Mouse (Mus musculus) urinary bladder, postnatal 4 days (tissue): ENCODE data around the gene Cnot3.
"Not testable (repeated sequence)": the region's sequence is repeated elsewhere in the genome, so short reads cannot be mapped to it uniquely, and the experiment has no call there.

Source experiments
- DNase-seq, 2 experiments: peaks; one replicate each; pipeline ENCODE4 v3.0.0; 2021 to 2022; ENCODE audit warnings: low spot score in 2 of 2

Cnot3 gene

GRCm38 (mm10) chr7:3644672-3645487, at the start of gene Cnot3:
Gene Cnot3 (plus strand): TSS chr7:3645268.
- DNase-seq, result peak; percentile 98 to 99

GRCm38 (mm10) chr7:3597755-3598154, 47.3 kb upstream of the Cnot3 start:
- not testable (repeated sequence) for DNase-seq

GRCm38 (mm10) chr7:3601119-3601518, 43.9 kb upstream of the Cnot3 start:
- DNase-seq, result peak in 1 of 2 experiments; percentile 33

GRCm38 (mm10) chr7:3606798-3607197, 38.3 kb upstream of the Cnot3 start:
- DNase-seq, result no peak

GRCm38 (mm10) chr7:3607391-3607790, 37.7 kb upstream of the Cnot3 start:
- DNase-seq, result no peak

GRCm38 (mm10) chr7:3608668-3609067, 36.4 kb upstream of the Cnot3 start:
- DNase-seq, result no peak

GRCm38 (mm10) chr7:3609082-3609481, 36.0 kb upstream of the Cnot3 start:
- DNase-seq, result no peak

GRCm38 (mm10) chr7:3610437-3610836, 34.6 kb upstream of the Cnot3 start:
- DNase-seq, result no peak

- no peak for DNase-seq
Measured at GRCm38 (mm10) chr7:3611006-3611405, 34.1 kb upstream of the Cnot3 start.

- no peak for DNase-seq
Measured at GRCm38 (mm10) chr7:3614021-3614420, 31.0 kb upstream of the Cnot3 start.

- DNase-seq, result no peak
Measured at GRCm38 (mm10) chr7:3616057-3616388, 29.0 kb upstream of the Cnot3 start, which contains the start of gene Oscar. Gene Oscar (minus strand): TSS chr7:3616157.

GRCm38 (mm10) chr7:3616389-3617241, 28.5 kb upstream of the Cnot3 start:
- DNase-seq, result no peak

- peak; percentile 79 to 87 for DNase-seq
Measured at GRCm38 (mm10) chr7:3617242-3617995, 27.6 kb upstream of the Cnot3 start, which contains the start of gene Ndufa3. Gene Ndufa3 (plus strand): TSS chr7:3617373.

- DNase-seq, result no peak
Measured at GRCm38 (mm10) chr7:3629030-3629429, 16.0 kb upstream of the Cnot3 start.

GRCm38 (mm10) chr7:3629543-3630477, 15.3 kb upstream of the Cnot3 start, which contains the start of the genes Tfpt and Prpf31:
Gene Tfpt (minus strand): TSS chr7:3629929.
Gene Prpf31 (plus strand): TSS chr7:3629985.
- DNase-seq, result peak; percentile 87 to 89

GRCm38 (mm10) chr7:3630478-3630815, 14.6 kb upstream of the Cnot3 start:
- no peak for DNase-seq

- no peak for DNase-seq
Measured at GRCm38 (mm10) chr7:3643412-3643811, 1.7 kb upstream of the Cnot3 start.

- no peak for DNase-seq
Measured at GRCm38 (mm10) chr7:3643843-3644242, 1.2 kb upstream of the Cnot3 start.

GRCm38 (mm10) chr7:3644348-3644671, 758 bp upstream of the Cnot3 start:
- no peak for DNase-seq

GRCm38 (mm10) chr7:3645488-3646025, 489 bp downstream of the Cnot3 start:
- no peak for DNase-seq

GRCm38 (mm10) chr7:3646188-3646587, 1.1 kb downstream of the Cnot3 start:
- no peak for DNase-seq
